7 mouse cellular contexts compared by ENCODE assay signal in the genomic region with DNA sequence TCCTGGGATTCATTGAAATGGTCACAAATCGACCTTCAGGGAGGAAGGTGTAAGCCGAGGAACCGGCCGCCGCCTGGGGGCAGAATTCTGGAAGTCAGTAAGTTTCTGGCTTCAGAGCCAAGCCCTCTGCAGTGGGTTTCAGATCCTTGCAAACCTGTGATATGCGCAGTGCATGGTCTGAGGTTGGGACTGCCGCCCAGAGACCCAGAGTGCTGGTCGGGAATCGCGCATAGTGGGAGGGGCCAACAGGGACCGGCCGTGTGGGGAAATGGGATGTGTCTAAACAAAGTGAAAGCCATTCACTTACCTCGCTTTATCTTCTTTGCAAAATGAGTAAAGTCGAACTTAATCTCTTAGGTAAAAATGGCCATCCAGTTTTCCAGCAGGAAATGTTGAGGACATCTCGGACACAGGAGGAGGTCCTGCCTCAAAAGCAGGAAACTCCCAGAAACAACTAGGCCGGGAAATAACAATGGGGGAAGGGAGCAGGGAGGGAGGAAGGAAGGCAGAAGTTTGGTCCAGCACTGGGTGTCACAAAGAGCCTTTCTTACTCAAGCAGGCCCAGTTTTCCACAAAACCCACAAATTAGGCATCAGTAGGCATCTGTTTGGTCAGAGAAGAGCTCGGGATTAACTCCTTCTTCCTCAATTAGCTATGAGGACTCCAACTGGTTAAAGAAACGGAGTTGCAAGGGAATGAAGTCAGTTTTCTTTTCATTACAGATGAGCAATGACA. TPM values are rescaled to one million over a fixed set of nuclear protein-coding genes. Genes with fewer than 3 reads are reported as not detected.
DNase-seq lines count a peak whose midpoint lies in the region; ATAC-seq and TF ChIP-seq lines count a peak whose summit lies in the region.

No protein-coding gene starts in this region.

- TF ChIP-seq POLR2A in small intestine, adult 2 months (IDR thresholded peaks at IDR 0.05; ENCODE audit: low read depth, low read length), result no peak

- H3K27ac ChIP-seq in intestine, embryonic 16.5 days (ENCODE audit: low read length), result peak overlapping the region; percentile 69
- H3K27ac ChIP-seq in limb, embryonic 10.5 days, result peak overlapping the region; percentile 77
- no peak overlapping the region for H3K27ac ChIP-seq in midbrain, embryonic 11.5 days (ENCODE audit: low read depth, low read length)
- peak overlapping the region; percentile 96 for H3K27ac ChIP-seq in small intestine, adult 2 months (ENCODE audit: insufficient read depth, low read depth, low read length)

- H3K4me1 ChIP-seq in intestine, embryonic 16.5 days (ENCODE audit: control insufficient read depth, insufficient read depth, low read length), result peaks cover 5% of the 10 kb centered on the region; the same call in 1 of the 2 replicates
- peaks cover 11% of the 10 kb centered on the region; the same call in 1 of the 2 replicates for H3K4me1 ChIP-seq in limb, embryonic 10.5 days
- no peaks in the 10 kb centered on the region for H3K4me1 ChIP-seq in midbrain, embryonic 11.5 days (ENCODE audit: control insufficient read depth, insufficient read depth, low read length)
- peaks cover 8% of the 10 kb centered on the region; the same call in 1 of the 2 replicates for H3K4me1 ChIP-seq in small intestine, adult 2 months (ENCODE audit: control insufficient read depth, insufficient read depth, insufficient read length, low read length)

- DNase-seq in adrenal gland, adult (ENCODE audit: inconsistent age in 2 of 2, low spot score in 1 of 2), result peak; percentile 79 to 93
- peak; percentile 75 for DNase-seq in embryo, embryonic 10.5 days (ENCODE audit: low spot score)
- peak; percentile 70 for DNase-seq in limb, embryonic 10.5 days (ENCODE audit: low spot score)
- DNase-seq in midbrain, embryonic 11.5 days (ENCODE audit: low spot score, missing footprints), result peak; percentile 92

- peak overlapping the region; percentile 70 for H3K4me2 ChIP-seq in intestine, embryonic 16.5 days (ENCODE audit: low read depth, low read length)
- peak overlapping the region; percentile 46 for H3K4me2 ChIP-seq in midbrain, embryonic 11.5 days

- H3K9me3 ChIP-seq in intestine, embryonic 16.5 days (ENCODE audit: control insufficient read depth, low read length), result no peaks in the 10 kb centered on the region
- no peaks in the 10 kb centered on the region for H3K9me3 ChIP-seq in limb, embryonic 10.5 days (replicated peaks)
- no peaks in the 10 kb centered on the region for H3K9me3 ChIP-seq in midbrain, embryonic 11.5 days (ENCODE audit: control insufficient read depth, low read length)

- peak overlapping the region; percentile 72 for H3K9ac ChIP-seq in intestine, embryonic 16.5 days (ENCODE audit: low read depth, low read length)
- peak overlapping the region; percentile 34; the same call in 1 of the 2 replicates for H3K9ac ChIP-seq in midbrain, embryonic 11.5 days (ENCODE audit: low read length)

- no peaks in the 10 kb centered on the region for H3K27me3 ChIP-seq in intestine, embryonic 16.5 days (replicated peaks; ENCODE audit: control insufficient read depth, insufficient read depth, low read length)
- H3K27me3 ChIP-seq in limb, embryonic 10.5 days (ENCODE audit: low read depth, poor library complexity, severe bottlenecking), result no peaks in the 10 kb centered on the region
- no peaks in the 10 kb centered on the region for H3K27me3 ChIP-seq in midbrain, embryonic 11.5 days (ENCODE audit: control insufficient read depth, insufficient read depth, low read length)
- no peaks in the 10 kb centered on the region for H3K27me3 ChIP-seq in small intestine, adult 2 months (ENCODE audit: control insufficient read depth, insufficient read depth, low read length)

- TF ChIP-seq CTCF in small intestine, adult 2 months (IDR thresholded peaks at IDR 0.05; ENCODE audit: extremely low read depth, insufficient read length, insufficient replicate concordance, low read depth, low read length), result peak; percentile 64; the same call in 1 of the 2 replicates

- H3K36me3 ChIP-seq in intestine, embryonic 16.5 days (ENCODE audit: control insufficient read depth, insufficient read depth, low read length), result no peaks in the 10 kb centered on the region
- no peaks in the 10 kb centered on the region for H3K36me3 ChIP-seq in limb, embryonic 10.5 days
- H3K36me3 ChIP-seq in midbrain, embryonic 11.5 days (ENCODE audit: control insufficient read depth, insufficient read depth, low read length), result no peaks in the 10 kb centered on the region
- 0 out of 2 replicates have a peak, but pooled peaks cover 1% of the 10 kb centered on the region for H3K36me3 ChIP-seq in small intestine, adult 2 months (ENCODE audit: control insufficient read depth, insufficient read depth, low read length)

- peak; percentile 77 for ATAC-seq in granulocyte monocyte progenitor cell, adult 5-6 weeks (replicated peaks; ENCODE audit: poor library complexity, severe bottlenecking)
- peak; percentile 93 for ATAC-seq in intestine, embryonic 16.5 days
- peak; percentile 92 for ATAC-seq in midbrain, embryonic 11.5 days (ENCODE audit: low FRiP score)

- 7% methylated on average over 18 of the region's 18 CpGs for WGBS in intestine, embryonic 16.5 days
- 18% methylated on average over 18 of the region's 18 CpGs for WGBS in limb, embryonic 10.5 days
- WGBS in midbrain, embryonic 11.5 days, result 10% methylated on average over 18 of the region's 18 CpGs
- WGBS in small intestine, adult 2 months, result 2% methylated on average over 18 of the region's 18 CpGs

- H3K4me3 ChIP-seq in intestine, embryonic 16.5 days (ENCODE audit: low read length), result peak overlapping the region; percentile 57
- H3K4me3 ChIP-seq in limb, embryonic 10.5 days, result peak overlapping the region; percentile 44
- peak overlapping the region; percentile 16; the same call in 1 of the 2 replicates for H3K4me3 ChIP-seq in midbrain, embryonic 11.5 days (ENCODE audit: low read depth, low read length)
- peak overlapping the region; percentile 85 for H3K4me3 ChIP-seq in small intestine, adult 2 months (ENCODE audit: low read depth, low read length)

RNA-seq across cellular contexts. Expression of a gene that starts 0.6 kb away (rescaled TPM):
- 1.9 and 6.2 TPM in 2 replicates for total RNA-seq in granulocyte monocyte progenitor cell, adult 5-6 weeks (2014; fragmentation: Nextera tagmentation)
- total RNA-seq in granulocyte monocyte progenitor cell, adult 5-6 weeks (2017), result not detected in 2 replicates
- 1.0 and 1.4 TPM in 2 replicates for polyA plus RNA-seq in intestine, embryonic 16.5 days (2015; fragmentation: Nextera tagmentation; extraction: Ambion mirVana)
- 0.48 and 0.74 TPM in 2 replicates for polyA plus RNA-seq in limb, embryonic 10.5 days (2016; fragmentation: Nextera tagmentation; extraction: Ambion mirVana)
- 1.3 and 1.5 TPM in 2 replicates for polyA plus RNA-seq in midbrain, embryonic 11.5 days (2014; fragmentation: Nextera tagmentation; extraction: Ambion mirVana)
- polyA plus RNA-seq in small intestine, adult 2 months (2012; rRNA removed), result 1.6 and 3.5 TPM in 2 replicates

RNA-seq across cellular contexts. Expression of a gene that starts 28.2 kb away (rescaled TPM):
- total RNA-seq in granulocyte monocyte progenitor cell, adult 5-6 weeks (2014; fragmentation: Nextera tagmentation), result 0.13 TPM in 1 of 2 replicates, not detected in the other
- 0.13 TPM in 1 of 2 replicates, not detected in the other for total RNA-seq in granulocyte monocyte progenitor cell, adult 5-6 weeks (2017)
- polyA plus RNA-seq in intestine, embryonic 16.5 days (2015; fragmentation: Nextera tagmentation; extraction: Ambion mirVana), result 5.3 and 6.4 TPM in 2 replicates
- polyA plus RNA-seq in limb, embryonic 10.5 days (2016; fragmentation: Nextera tagmentation; extraction: Ambion mirVana), result 12.8 and 13.5 TPM in 2 replicates
- 8.1 and 9.8 TPM in 2 replicates for polyA plus RNA-seq in midbrain, embryonic 11.5 days (2014; fragmentation: Nextera tagmentation; extraction: Ambion mirVana)
- 1.7 and 3.1 TPM in 2 replicates for polyA plus RNA-seq in small intestine, adult 2 months (2012; rRNA removed)

Comparison
In these comparisons a context has a peak if more than half of its experiments do, and no peak if none do; other contexts are left out.
1. H3K4me3 ChIP-seq: peak in every context shown above with its lines; median percentile 85 in small intestine, adult 2 months; 57 in intestine, embryonic 16.5 days; 44 in limb, embryonic 10.5 days; 16 in midbrain, embryonic 11.5 days.